Mouse (Mus musculus): ENCODE data around the gene Ets1. TPM values are rescaled to one million over a fixed set of nuclear protein-coding genes. Genes with fewer than 3 reads are reported as not detected.

Gene Ets1
- polyA plus RNA-seq, 1 experiment from 2014 or later, result 48.1 TPM

- TF ChIP-seq CTCF (IDR thresholded peaks at IDR 0.05; ENCODE audit: low read depth), result no peak
Measured at GRCm38 (mm10) chr9:32787091-32787490, 151.1 kb downstream of the Ets1 start.

GRCm38 (mm10) chr9:32787615-32788014, 151.6 kb downstream of the Ets1 start:
- no peak for TF ChIP-seq CTCF (IDR thresholded peaks at IDR 0.05; ENCODE audit: low read depth)
- WGBS, result 0% methylated on average over 1 of the region's 1 CpGs
- Histone ChIP-seq H3K36me3 (ENCODE audit: insufficient read depth, low read length) (no peaks in the 10 kb centered on the region), H3K27me3 (ENCODE audit: insufficient read depth, low read length) (no peaks in the 10 kb centered on the region), H3K9ac (ENCODE audit: low read depth, low read length) (no peak overlapping the region), H3K27ac (no peak overlapping the region), H3K4me1 (replicated peaks; ENCODE audit: insufficient read depth, low read length) (0 out of 2 replicates have a peak, but pooled peaks cover 5% of the 10 kb centered on the region), H3K9me3 (replicated peaks; ENCODE audit: low read length) (no peaks in the 10 kb centered on the region), H3K4me2 (ENCODE audit: low read length) (no peak overlapping the region), H3K4me3 (replicated peaks; ENCODE audit: low read depth, low read length) (no peak overlapping the region)
- ATAC-seq (replicated peaks; ENCODE audit: low FRiP score, low read depth), result no peak
- DNase-seq (ENCODE audit: low spot score), result peak; percentile 72

More at GRCm38 (mm10) chr9:32787091-32787490, 151.1 kb downstream of the Ets1 start:
- Histone ChIP-seq H3K9me3 (replicated peaks; ENCODE audit: low read length) (no peaks in the 10 kb centered on the region), H3K27ac (no peak overlapping the region), H3K27me3 (ENCODE audit: insufficient read depth, low read length) (no peaks in the 10 kb centered on the region), H3K4me2 (ENCODE audit: low read length) (no peak overlapping the region), H3K4me1 (replicated peaks; ENCODE audit: insufficient read depth, low read length) (0 out of 2 replicates have a peak, but pooled peaks cover 5% of the 10 kb centered on the region), H3K36me3 (ENCODE audit: insufficient read depth, low read length) (no peaks in the 10 kb centered on the region), H3K9ac (ENCODE audit: low read depth, low read length) (no peak overlapping the region), H3K4me3 (replicated peaks; ENCODE audit: low read depth, low read length) (no peak overlapping the region)
- ATAC-seq (replicated peaks; ENCODE audit: low FRiP score, low read depth), result no peak
- WGBS, result 66% methylated on average over 7 of the region's 7 CpGs
- DNase-seq (ENCODE audit: low spot score), result no peak

GRCm38 (mm10) chr9:32789306-32789705, 153.3 kb downstream of the Ets1 start:
- Histone ChIP-seq H3K27ac (no peak overlapping the region), H3K4me3 (replicated peaks; ENCODE audit: low read depth, low read length) (no peak overlapping the region), H3K9ac (ENCODE audit: low read depth, low read length) (no peak overlapping the region), H3K4me2 (ENCODE audit: low read length) (no peak overlapping the region), H3K27me3 (ENCODE audit: insufficient read depth, low read length) (no peaks in the 10 kb centered on the region), H3K4me1 (replicated peaks; ENCODE audit: insufficient read depth, low read length) (0 out of 2 replicates have a peak, but pooled peaks cover 5% of the 10 kb centered on the region), H3K9me3 (replicated peaks; ENCODE audit: low read length) (no peaks in the 10 kb centered on the region), H3K36me3 (ENCODE audit: insufficient read depth, low read length) (no peaks in the 10 kb centered on the region)
- ATAC-seq (replicated peaks; ENCODE audit: low FRiP score, low read depth) (no peak), DNase-seq (ENCODE audit: low spot score) (no peak)
- 52% methylated on average over 7 of the region's 7 CpGs for WGBS
- no peak for TF ChIP-seq CTCF (IDR thresholded peaks at IDR 0.05; ENCODE audit: low read depth)

- no peak overlapping the region for H3K4me2 ChIP-seq (ENCODE audit: low read length)
- no peaks in the 10 kb centered on the region for H3K27me3 ChIP-seq (ENCODE audit: insufficient read depth, low read length)
- no peak overlapping the region for H3K27ac ChIP-seq
- TF ChIP-seq CTCF (IDR thresholded peaks at IDR 0.05; ENCODE audit: low read depth), result no peak
- ATAC-seq (replicated peaks; ENCODE audit: low FRiP score, low read depth) (no peak), DNase-seq (ENCODE audit: low spot score) (peak; percentile 42)
- no peaks in the 10 kb centered on the region for H3K9me3 ChIP-seq (replicated peaks; ENCODE audit: low read length)
- no peak overlapping the region for H3K4me3 ChIP-seq (replicated peaks; ENCODE audit: low read depth, low read length)
- no peaks in the 10 kb centered on the region for H3K36me3 ChIP-seq (ENCODE audit: insufficient read depth, low read length)
- 0 out of 2 replicates have a peak, but pooled peaks cover 5% of the 10 kb centered on the region for H3K4me1 ChIP-seq (replicated peaks; ENCODE audit: insufficient read depth, low read length)
- 32% methylated on average over 6 of the region's 6 CpGs for WGBS
- H3K9ac ChIP-seq (ENCODE audit: low read depth, low read length), result no peak overlapping the region
Measured at GRCm38 (mm10) chr9:32791699-32792098, 155.7 kb downstream of the Ets1 start.

GRCm38 (mm10) chr9:32798171-32798570, 162.2 kb downstream of the Ets1 start:
- no peak for TF ChIP-seq CTCF (IDR thresholded peaks at IDR 0.05; ENCODE audit: low read depth)
- Histone ChIP-seq H3K27me3 (ENCODE audit: insufficient read depth, low read length) (no peaks in the 10 kb centered on the region), H3K4me2 (ENCODE audit: low read length) (no peak overlapping the region)

GRCm38 (mm10) chr9:32806106-32806505, 170.1 kb downstream of the Ets1 start:
- no peak overlapping the region for H3K4me3 ChIP-seq (replicated peaks; ENCODE audit: low read depth, low read length)
- DNase-seq (ENCODE audit: low spot score) (no peak), ATAC-seq (replicated peaks; ENCODE audit: low FRiP score, low read depth) (no peak)
- H3K9me3 ChIP-seq (replicated peaks; ENCODE audit: low read length), result no peaks in the 10 kb centered on the region
- no peak for TF ChIP-seq CTCF (IDR thresholded peaks at IDR 0.05; ENCODE audit: low read depth)
- H3K27ac ChIP-seq, result no peak overlapping the region
- H3K4me1 ChIP-seq (replicated peaks; ENCODE audit: insufficient read depth, low read length), result no peaks in the 10 kb centered on the region
- H3K36me3 ChIP-seq (ENCODE audit: insufficient read depth, low read length), result no peaks in the 10 kb centered on the region
- no peak overlapping the region for H3K9ac ChIP-seq (ENCODE audit: low read depth, low read length)
- no peaks in the 10 kb centered on the region for H3K27me3 ChIP-seq (ENCODE audit: insufficient read depth, low read length)
- WGBS, result 62% methylated on average over 4 of the region's 4 CpGs
- H3K4me2 ChIP-seq (ENCODE audit: low read length), result no peak overlapping the region

More at GRCm38 (mm10) chr9:32798171-32798570, 162.2 kb downstream of the Ets1 start:
- DNase-seq (ENCODE audit: low spot score), result no peak
- Histone ChIP-seq H3K9ac (ENCODE audit: low read depth, low read length) (no peak overlapping the region), H3K9me3 (replicated peaks; ENCODE audit: low read length) (no peaks in the 10 kb centered on the region), H3K4me1 (replicated peaks; ENCODE audit: insufficient read depth, low read length) (no peaks in the 10 kb centered on the region), H3K4me3 (replicated peaks; ENCODE audit: low read depth, low read length) (no peak overlapping the region), H3K27ac (no peak overlapping the region), H3K36me3 (ENCODE audit: insufficient read depth, low read length) (no peaks in the 10 kb centered on the region)
- ATAC-seq (replicated peaks; ENCODE audit: low FRiP score, low read depth), result no peak
- WGBS, result 83% methylated on average over 1 of the region's 1 CpGs

Other genes starting within 250 kb of the Ets1 start
- gene Fli1, start 93.4 kb upstream of the Ets1 start, polyA plus RNA-seq (2015; fragmentation: Nextera tagmentation; extraction: Ambion mirVana), result 21.6 and 23.6 TPM in 2 replicates